Mouse (Mus musculus) telencephalon, adult 2 months (tissue): Measurements from ENCODE around the gene Ddx23.

ENCODE experiments used
- DNase-seq: peaks from one replicate; pipeline ENCODE4 v3.0.0-alpha.2; 2011; ENCODE audit warnings: low read depth, low spot score

The Ddx23 gene

DNA sequence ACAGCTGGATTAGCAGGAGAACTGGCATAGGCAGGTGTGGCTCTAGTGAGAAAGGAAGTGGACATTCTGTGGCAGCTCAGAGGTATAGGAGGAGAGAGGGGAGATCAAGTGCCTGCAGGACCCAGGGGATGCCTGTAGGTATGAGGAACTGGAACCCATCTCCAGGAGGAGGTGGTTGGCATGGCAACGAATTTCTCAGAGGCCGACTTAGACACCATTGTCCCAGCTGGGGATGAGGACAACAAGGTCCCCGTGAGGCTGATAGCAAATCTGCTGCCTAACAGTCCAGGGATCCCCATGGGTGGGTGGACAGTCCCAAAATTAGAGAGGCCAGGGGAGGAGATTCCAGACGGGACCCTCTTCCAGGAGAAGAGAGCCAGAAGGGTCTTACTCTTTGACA, 29.8 kb downstream of the Ddx23 start:
- no peak for DNase-seq

DNA sequence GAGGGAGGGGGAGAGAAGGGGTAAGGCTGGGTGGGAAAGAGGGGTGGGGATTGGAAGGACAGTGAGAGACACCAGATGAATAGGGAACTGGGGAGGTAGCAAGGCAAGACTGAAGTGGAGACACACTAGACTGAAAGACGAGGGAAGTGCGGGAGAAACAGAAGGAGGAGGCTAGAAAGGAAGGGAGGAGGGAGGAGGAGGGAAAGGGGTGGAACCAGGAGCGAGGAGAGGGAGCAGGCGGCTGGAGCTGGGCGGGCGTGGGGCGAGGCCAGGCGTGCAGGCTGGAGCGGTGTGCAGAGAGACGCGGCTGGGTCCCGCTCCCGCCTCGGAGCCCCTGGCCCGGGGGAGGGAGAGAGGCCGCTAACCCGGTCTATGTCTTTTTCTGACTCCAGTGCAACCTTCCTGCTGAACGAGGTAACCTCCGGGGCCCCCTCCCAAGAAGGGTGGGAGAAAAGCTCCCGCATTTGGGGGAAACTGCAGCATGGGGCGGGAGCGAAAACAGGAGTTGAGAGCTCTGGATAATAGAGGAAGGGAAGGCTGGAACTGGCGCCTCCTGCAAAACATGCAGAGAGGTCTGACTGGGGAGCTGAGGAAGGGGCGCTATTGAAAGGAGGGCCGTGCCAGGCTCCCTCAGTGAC, 30.5 kb downstream of the Ddx23 start:
- peak; percentile 65 for DNase-seq

DNA sequence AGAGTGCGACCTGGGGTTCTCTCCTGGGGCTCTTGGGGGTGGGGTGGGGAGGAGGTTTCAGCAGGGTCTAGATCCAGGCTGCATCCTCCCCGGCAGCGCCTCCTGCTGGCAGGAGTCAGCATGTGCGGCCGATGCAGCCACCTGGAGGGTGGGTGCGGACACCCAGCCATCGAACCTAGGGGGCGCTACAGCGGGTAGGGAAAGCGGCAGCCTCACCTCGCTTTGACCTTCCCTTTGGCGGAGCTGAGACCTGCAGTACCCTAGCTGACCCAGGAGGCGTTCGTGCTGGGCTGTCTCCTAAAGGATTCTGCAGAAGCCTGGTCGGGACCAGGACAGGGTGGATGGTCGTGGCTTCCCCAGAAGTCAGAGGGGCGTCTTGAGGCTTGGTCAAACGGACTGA, 31.2 kb downstream of the Ddx23 start:
- no peak for DNase-seq

DNA sequence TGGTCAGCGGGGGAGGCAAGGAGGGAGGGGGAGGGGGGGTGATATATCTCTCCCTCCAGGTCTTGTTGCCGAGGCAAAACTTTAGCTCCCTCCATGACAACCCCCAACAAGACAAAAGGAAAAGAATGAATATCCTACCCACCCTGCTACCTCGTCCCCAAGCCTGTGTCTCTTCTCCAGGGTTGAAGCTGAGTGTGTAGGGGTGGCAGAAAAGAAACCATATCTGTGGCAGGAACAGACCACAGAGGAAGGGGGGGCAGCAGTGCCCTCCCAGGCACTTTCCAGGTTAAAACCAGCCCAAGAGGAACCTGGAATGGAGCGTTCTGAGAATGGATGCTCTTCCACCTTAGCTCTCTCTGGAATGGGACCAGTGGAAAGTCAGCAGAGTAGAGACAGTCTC, 32.2 kb downstream of the Ddx23 start, which contains the start of gene Cacnb3:
Cacnb3 (plus strand) TSS at position 301 of the 400 bp plus-strand sequence.
- DNase-seq = no peak

DNA sequence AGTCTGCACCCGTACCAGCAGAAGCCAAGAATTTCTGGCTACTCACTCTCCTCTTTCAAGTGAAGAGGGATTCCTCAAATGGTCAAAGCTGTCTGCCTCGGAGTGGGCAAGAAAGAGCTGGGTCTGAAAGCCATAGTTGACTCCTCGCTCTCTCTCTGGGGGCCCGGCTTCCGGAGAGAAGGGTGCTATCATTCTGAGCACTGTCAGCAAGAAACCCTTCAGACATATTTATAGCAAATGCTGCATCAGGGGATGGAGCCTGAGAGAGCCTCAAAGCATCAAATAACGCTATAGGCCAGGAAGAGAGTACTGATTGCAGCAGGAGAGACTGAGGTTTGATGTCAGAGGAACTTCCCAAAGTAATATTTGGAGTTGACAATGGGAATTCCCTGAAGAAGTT, 33.2 kb downstream of the Ddx23 start:
- no peak for DNase-seq

DNA sequence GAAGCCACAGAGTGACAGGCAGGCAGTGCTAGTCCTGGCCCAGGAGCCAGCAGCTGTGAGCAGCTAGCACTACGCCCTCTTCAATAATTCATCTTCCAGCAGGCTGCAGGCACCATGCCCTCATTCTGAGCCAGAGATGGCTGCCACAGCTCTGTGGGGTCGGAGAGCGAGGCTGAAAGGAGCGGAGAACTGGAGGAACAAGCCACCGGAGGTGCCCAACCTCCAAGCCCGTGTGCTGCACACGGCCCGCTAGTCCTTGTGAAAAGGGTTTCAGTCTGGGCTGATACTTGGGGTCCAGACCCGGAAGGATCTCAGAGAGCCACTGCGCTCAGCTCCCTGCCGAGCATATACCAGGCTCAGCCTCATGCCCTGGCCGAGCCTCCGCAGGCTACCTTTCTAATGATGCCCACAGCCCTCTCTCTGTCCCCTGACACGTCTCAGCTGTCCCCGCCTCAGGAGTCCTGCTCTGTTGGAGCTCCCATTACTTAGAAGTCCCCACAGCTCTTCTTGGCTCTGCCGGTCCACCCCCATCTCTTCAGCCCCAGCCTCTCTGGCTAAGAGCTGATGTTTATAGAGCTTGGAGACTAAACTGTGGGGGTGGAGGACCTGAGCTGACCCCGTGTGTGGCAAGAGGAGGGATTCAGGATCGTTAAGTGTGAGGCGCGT, 34.0 kb downstream of the Ddx23 start:
- no peak for DNase-seq

DNA sequence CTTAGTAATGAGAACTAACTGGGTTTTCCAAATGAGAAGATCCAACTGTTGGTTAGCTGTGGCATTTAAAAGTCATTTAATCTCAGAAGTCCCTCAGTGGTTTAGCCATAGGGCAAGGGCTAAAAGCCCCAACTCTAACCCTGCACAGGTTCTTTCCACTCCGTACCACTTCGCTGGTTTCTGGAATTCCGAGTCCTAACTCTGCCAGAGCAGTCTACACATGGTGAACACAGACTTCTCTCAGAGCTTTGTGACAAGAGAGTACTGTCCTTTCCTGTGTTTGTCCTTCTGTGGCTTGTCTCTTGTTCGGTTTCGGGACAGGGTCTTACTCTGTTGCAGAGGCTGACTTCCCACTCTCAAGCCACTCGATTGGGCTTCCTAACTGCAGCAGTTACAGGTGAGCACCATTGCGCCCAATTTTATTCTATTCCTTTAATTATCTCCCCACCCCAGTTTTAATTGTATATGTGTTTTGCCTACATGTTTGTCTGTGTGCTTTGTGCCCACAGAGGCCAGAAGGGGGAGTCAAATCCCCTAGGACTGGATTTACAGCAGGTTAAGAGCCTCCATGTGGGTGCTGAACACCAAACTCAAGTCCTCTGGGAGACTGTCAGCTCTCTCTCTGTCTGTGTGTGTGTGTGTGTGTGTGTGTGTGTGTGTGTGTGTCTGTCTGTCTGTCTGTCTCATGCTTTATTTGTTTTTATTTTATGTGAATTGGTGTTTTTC, 36.0 kb downstream of the Ddx23 start:
- DNase-seq = no peak

DNA sequence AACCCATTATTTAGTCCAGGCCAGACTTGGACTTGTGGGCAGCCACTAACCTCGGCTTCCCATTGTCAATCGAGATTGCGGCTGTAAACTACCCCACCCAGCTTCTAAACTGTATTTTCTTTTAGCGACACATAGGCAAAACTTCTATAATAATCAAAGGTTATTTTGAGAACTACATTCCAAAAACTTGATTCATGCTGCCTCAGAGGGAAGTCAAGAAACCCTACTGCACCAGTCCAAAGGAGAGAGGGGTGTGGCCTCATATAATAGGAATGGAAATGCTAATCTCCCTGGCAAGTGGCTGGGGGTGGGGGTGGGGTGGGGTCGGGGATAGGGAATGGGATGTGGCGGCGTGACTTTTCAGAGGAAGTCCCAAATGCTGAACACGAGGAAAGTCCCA, 36.6 kb downstream of the Ddx23 start:
- no peak for DNase-seq

DNA sequence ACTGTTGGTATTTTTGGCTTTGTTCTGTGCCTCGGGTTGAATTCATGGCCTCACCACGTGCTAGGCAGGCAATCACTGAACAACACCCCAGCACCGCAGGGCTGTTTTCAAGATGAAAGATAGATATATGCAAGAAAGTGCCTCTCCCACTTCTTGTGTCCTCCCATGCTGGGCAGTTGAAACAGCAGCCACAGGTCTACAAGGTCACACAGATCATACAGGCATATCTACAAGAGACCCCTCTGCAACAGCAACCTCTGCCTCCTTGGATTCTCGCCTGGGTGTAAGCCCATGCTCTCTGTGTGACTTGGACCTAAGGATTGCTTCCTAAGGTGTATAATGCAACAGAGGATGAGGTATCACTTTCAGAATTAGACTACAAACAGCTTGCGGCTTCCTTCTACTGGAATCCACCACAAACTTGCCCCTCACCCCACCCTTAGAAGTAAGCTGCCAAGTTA, 39.3 kb downstream of the Ddx23 start:
- DNase-seq = no peak

DNA sequence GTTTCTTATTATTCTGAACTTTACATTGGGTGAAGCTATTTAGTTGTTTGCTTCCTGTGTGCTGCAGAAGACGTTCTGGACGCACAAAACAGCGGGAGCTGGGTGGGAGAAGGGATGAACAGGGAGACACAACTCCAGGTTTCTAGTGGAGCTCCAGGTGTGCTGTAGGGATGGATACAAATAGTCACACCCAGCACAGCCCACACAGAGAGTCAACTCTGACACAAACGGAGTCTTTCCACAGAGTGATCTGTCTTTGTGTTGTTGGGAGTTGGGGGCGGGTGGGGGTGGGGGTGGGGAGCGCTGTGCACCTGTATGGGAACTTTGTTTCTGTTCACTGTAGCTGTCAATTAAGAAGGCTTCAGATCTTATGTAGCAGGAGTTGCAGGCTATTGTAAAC, 40.0 kb downstream of the Ddx23 start:
- no peak for DNase-seq

DNA sequence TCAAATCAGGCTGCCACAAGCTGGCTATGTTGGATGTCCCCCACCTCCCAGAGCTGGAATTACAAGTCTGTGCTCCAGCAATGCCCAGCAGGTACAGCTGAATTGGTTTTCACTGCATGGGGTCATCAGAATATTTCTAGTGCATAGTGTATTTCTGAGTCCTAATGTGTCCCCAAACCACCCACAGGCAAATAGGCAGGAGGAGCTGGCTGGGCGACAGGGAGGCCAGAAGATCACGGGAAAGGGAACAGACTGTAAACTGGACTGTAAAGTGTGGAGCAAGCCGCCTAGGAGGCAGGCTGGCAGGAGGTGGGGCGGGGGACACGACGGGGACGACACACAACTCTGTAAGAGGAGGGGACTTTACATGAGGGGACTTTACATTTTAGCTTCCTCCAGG, 40.5 kb downstream of the Ddx23 start:
- no peak for DNase-seq

DNA sequence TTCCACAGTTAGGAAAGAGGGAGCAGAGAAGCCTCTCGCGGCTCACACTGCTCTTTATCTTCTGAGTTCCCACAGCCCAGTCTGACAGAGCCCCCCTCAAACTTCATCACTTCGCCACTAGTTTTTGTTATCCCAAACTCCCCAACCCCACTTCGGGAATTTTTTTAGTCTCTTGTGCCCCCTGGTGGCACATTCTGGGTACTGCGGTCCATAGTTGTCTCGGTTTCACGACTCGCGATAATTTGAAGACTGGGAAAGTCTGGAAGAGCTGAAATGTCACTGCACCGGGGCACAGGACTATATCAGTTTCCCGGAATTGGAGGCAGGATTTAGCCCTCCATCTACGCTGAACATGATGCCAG, 45.5 kb downstream of the Ddx23 start:
- DNase-seq = no peak

DNA sequence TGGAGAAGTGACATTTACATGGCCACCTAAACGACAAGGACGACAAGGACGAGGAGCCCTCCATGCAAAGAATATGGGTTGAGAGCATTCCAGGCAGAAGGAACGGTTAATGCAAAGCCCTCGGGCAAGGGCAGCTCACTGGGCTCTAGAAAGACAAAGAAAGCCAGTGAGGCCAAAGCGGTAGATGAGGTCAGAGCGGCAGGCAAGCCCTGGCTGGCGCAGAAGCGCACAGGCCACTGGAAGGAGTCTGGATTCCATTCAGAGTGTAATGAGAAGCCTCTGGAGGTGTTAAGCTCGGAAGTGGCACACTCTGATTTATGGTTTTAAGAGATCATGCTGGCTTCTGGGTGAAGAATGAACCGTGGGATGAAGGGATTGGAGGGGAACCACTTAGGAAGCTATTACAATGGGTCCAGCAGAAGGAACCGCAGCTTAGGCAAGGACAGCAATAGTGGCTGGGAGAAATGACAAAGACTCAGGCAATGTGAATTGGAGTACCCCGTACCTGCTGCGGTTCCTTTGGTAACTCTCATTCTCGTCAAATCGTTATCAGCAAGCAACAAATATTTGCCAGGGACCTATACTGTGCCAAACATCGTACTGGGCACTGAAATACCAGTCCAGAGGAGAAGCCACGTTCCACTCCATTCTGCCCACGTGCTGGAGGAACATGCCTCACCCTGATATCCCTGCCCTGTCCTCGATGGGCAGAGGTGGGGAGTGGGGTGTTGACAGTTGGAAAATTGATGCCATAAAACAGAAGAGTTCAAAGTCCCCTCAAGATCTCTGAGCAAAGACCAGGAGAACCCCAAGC, 46.1 kb downstream of the Ddx23 start:
- no peak for DNase-seq

DNA sequence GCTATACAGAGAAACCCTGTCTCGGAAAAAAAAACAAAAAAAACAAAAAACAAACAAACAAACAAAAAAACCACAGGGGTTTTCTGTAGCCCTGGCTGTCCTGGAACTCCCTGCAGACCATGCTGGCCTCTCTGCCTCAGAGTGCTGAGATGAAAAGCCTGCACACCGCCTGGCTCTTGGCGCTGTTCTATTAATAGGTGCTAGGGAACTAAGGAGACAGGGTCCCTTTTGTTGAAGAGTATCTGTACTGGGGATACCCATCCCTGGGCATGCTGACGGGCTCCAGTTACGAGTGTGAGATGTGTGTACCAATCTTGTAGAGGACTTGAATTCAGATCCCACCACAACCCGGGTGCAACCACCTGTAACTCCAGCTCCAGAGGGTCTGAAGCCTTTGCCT, 46.9 kb downstream of the Ddx23 start:
- DNase-seq = no peak

DNA sequence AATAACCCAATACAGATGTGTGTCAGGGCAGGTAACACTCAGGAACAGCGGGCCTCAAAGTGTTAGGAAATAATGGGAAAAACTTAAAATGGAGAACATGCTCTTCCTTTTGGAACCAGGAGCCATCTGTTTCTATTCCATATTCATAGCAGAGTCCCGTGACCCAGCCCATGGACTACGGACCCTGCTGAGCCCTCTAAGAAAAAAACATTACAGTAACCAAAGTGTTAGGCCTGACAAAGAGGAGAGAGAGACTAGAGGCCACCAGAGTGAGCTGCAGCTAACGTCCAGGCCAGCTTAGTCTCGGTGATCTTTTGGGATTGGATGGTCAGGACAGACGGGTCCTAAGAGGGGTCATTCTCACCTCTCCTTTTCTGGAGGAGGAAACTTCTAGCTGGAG, 47.7 kb downstream of the Ddx23 start:
- no peak for DNase-seq

DNA sequence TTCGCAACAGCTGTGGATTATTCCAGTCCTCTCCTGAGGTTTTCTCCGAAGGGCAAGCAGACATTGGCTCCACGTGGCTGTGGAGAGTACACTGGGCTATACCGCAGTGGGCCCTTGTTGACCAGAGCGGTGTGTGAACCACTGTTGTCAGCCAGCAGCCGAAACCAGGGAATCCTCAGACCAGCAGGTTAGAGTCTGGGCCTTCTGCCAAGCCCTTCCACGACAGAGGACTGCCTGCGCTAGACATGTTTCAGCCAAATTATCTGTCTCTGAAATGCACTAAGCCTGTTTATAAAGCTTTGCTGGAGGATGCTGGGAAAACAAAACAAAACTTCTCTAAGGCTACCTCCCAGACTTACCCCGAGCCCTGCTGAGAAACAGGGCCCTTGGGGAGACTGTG, 48.1 kb downstream of the Ddx23 start:
- no peak for DNase-seq

DNA sequence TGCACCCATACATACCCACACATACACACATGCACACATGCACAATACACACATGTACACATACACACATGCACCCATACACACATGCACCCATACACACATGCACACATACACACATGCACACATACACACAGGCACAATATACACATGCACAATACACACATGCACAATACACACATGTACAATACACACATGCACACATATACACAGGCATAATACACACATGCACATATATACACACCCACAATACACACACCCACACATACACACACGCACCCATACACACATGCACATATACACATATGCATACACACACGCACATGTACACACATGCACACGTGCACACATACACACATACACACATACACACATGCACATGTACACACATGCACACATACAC, 50.5 kb downstream of the Ddx23 start:
- DNase-seq = no peak

DNA sequence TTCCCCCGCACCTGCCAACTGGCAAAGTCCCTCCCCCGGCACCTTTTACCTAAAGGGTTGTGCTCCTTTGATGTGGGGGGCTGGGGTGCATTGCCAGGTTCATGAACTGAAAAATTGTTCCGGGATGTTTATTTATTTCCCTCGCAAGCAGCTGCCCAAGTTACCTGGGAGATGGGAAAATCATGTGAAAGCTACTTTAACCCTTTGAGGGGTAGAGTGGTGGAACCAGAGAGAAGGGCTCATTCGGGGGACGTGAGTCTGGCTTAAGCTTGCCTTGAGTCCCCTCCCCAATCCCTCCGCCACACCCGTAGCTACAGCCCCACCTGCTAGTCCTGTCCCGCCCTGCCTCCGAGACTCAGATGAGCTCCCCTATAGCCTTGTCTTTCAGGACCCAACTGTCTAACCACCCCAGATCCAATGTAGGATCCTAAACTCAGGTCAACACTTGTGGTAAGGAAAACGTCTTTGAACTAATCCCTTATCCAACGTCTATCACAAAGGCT, 52.5 kb downstream of the Ddx23 start:
- DNase-seq = no peak

DNA sequence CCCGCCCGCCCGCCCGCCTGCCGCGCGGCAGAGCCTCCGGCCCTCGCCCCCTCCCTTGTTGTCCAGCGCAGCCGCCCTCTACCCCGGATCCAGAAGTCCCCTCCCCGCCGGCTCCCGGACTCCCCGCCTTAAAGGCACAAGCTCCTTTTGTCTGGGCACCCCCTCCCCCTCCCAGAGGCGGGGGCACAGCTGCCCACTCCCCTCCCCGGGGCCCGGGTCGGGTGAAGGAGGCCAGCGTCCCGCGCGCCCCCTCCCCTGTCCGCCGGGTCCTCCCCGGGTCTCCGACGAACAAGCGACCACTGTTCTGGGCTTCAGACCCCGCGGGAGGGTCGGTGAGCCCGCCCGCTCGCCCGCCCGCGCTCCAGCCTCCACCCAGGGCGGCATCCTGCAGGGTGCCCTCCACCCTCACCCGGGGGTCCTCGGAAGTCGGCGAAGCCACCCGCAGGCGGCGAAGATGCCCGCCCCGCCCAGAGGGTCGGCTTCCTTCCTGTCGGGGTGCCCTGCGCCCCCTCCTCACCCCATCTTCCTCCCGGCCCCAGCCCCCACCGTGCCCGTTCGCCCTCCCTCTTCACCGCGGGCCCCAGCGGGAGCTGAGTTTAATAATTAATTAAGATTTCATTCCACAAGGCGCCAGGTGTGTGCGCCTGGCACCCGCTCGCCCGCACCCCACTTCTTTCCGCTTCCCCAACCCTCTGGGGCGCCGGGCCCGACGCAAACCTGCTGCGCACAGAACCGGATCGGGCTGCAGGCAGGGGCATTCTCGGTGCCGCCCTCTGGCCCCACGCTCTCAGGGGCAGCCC, 53.2 kb downstream of the Ddx23 start, which contains the start of gene Adcy6:
Adcy6 (minus strand) TSS at position 746 of the 800 bp plus-strand sequence.
- no peak for DNase-seq

DNA sequence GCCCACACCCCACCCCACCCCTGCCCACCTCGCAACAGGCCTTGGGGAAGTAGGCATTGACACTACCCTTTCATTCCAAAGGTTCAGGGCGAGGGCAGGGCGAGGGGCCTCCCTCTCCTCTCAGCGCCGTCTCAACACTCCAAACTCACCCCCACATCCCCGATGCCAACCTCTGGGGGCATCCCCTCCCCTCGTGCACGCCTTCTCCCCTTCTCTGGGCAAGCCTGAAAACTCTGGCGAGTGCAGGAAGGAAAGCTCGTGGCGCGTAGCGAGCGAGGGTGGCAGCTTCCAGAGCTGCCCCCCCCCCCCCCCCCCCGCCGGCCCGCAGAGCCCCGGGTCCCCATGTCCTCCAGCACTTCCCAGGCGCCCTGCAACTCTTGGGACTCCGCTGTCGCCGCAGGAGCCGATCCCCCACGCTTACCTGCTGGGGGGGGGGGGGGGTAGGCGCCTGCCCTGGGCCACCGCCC, 53.9 kb downstream of the Ddx23 start:
- no peak for DNase-seq
